Mouse (Mus musculus): Measurements from ENCODE around the gene Wbp1.

The Wbp1 gene

GRCm38 (mm10) chr6:83120930-83121862 lies at the start of gene Wbp1:
TSS of gene Wbp1 (minus strand) at chr6:83121559.
- in situ Hi-C loops (cut with MboI; ENCODE audit: low pct_unique_long_range_greater_than_20kb in 1 of 2, low sequenced_read_pairs in 2 of 2, unreplicated experiment in 1 of 2): no loop called here

GRCm38 (mm10) chr6:83171063-83171462 lies 49.7 kb upstream of the Wbp1 start:
- in situ Hi-C loops (cut with MboI; ENCODE audit: low pct_unique_long_range_greater_than_20kb in 1 of 2, low sequenced_read_pairs in 2 of 2, unreplicated experiment in 1 of 2): no loop called here

- in situ Hi-C loops (cut with MboI; ENCODE audit: low pct_unique_long_range_greater_than_20kb in 1 of 2, low sequenced_read_pairs in 2 of 2, unreplicated experiment in 1 of 2): loop anchor here (5.0 kb wide), 1 partner anchor 107 kb away; no protein-coding TSS in a partner anchor
Measured at GRCm38 (mm10) chr6:83169872-83170271, 48.5 kb upstream of the Wbp1 start.

- in situ Hi-C loops (cut with MboI; ENCODE audit: low pct_unique_long_range_greater_than_20kb in 1 of 2, low sequenced_read_pairs in 2 of 2, unreplicated experiment in 1 of 2): loop anchor here (5.0 kb wide), 1 partner anchor 111 kb away; no protein-coding TSS in a partner anchor
Measured at GRCm38 (mm10) chr6:83166243-83166630, 44.9 kb upstream of the Wbp1 start.

GRCm38 (mm10) chr6:83165607-83166242 lies 44.4 kb upstream of the Wbp1 start, which contains the start of gene Dctn1:
TSS of gene Dctn1 (plus strand) at chr6:83165920.
- in situ Hi-C loops (cut with MboI; ENCODE audit: low pct_unique_long_range_greater_than_20kb in 1 of 2, low sequenced_read_pairs in 2 of 2, unreplicated experiment in 1 of 2): loop anchor here (5.0 kb wide), 1 partner anchor 112 kb away; no protein-coding TSS in a partner anchor

GRCm38 (mm10) chr6:83165026-83165606 lies 43.8 kb upstream of the Wbp1 start:
- in situ Hi-C loops (cut with MboI; ENCODE audit: low pct_unique_long_range_greater_than_20kb in 1 of 2, low sequenced_read_pairs in 2 of 2, unreplicated experiment in 1 of 2): loop anchor here (5.0 kb wide), 1 partner anchor 112 kb away; no protein-coding TSS in a partner anchor

- in situ Hi-C loops (cut with MboI; ENCODE audit: low pct_unique_long_range_greater_than_20kb in 1 of 2, low sequenced_read_pairs in 2 of 2, unreplicated experiment in 1 of 2): no loop called here
Measured at GRCm38 (mm10) chr6:83162701-83163100, 41.3 kb upstream of the Wbp1 start.

GRCm38 (mm10) chr6:83161921-83162641 lies 40.7 kb upstream of the Wbp1 start:
- in situ Hi-C loops (cut with MboI; ENCODE audit: low pct_unique_long_range_greater_than_20kb in 1 of 2, low sequenced_read_pairs in 2 of 2, unreplicated experiment in 1 of 2): no loop called here

- in situ Hi-C loops (cut with MboI; ENCODE audit: low pct_unique_long_range_greater_than_20kb in 1 of 2, low sequenced_read_pairs in 2 of 2, unreplicated experiment in 1 of 2): no loop called here
Measured at GRCm38 (mm10) chr6:83161442-83161841, 40.1 kb upstream of the Wbp1 start.

- in situ Hi-C loops (cut with MboI; ENCODE audit: low pct_unique_long_range_greater_than_20kb in 1 of 2, low sequenced_read_pairs in 2 of 2, unreplicated experiment in 1 of 2): loop anchor here in 1 of 2 experiments (5.0 kb wide), 1 partner anchor 167 kb away; no protein-coding TSS in a partner anchor
Measured at GRCm38 (mm10) chr6:83159456-83159855, 38.1 kb upstream of the Wbp1 start.

GRCm38 (mm10) chr6:83156259-83156684 lies 34.9 kb upstream of the Wbp1 start, which contains the start of the genes Wdr54 and 1700003E16Rik:
TSS of gene Wdr54 (minus strand) at chr6:83156397.
TSS of gene 1700003E16Rik (plus strand) at chr6:83156404.
- in situ Hi-C loops (cut with MboI; ENCODE audit: low pct_unique_long_range_greater_than_20kb in 1 of 2, low sequenced_read_pairs in 2 of 2, unreplicated experiment in 1 of 2): loop anchor here in 1 of 2 experiments (5.0 kb wide), 1 partner anchor 164 kb away; no protein-coding TSS in a partner anchor

GRCm38 (mm10) chr6:83155552-83156238 lies 34.3 kb upstream of the Wbp1 start:
- in situ Hi-C loops (cut with MboI; ENCODE audit: low pct_unique_long_range_greater_than_20kb in 1 of 2, low sequenced_read_pairs in 2 of 2, unreplicated experiment in 1 of 2): loop anchor here in 1 of 2 experiments (5.0 kb wide), 1 partner anchor 163 kb away; no protein-coding TSS in a partner anchor

- in situ Hi-C loops (cut with MboI; ENCODE audit: low pct_unique_long_range_greater_than_20kb in 1 of 2, low sequenced_read_pairs in 2 of 2, unreplicated experiment in 1 of 2): no loop called here
Measured at GRCm38 (mm10) chr6:83153485-83153884, 32.1 kb upstream of the Wbp1 start.

- in situ Hi-C loops (cut with MboI; ENCODE audit: low pct_unique_long_range_greater_than_20kb in 1 of 2, low sequenced_read_pairs in 2 of 2, unreplicated experiment in 1 of 2): no loop called here
Measured at GRCm38 (mm10) chr6:83153038-83153437, 31.7 kb upstream of the Wbp1 start.

- in situ Hi-C loops (cut with MboI; ENCODE audit: low pct_unique_long_range_greater_than_20kb in 1 of 2, low sequenced_read_pairs in 2 of 2, unreplicated experiment in 1 of 2): no loop called here
Measured at GRCm38 (mm10) chr6:83151721-83152120, 30.4 kb upstream of the Wbp1 start.

GRCm38 (mm10) chr6:83147280-83147679 lies 25.9 kb upstream of the Wbp1 start:
- in situ Hi-C loops (cut with MboI; ENCODE audit: low pct_unique_long_range_greater_than_20kb in 1 of 2, low sequenced_read_pairs in 2 of 2, unreplicated experiment in 1 of 2): no loop called here

GRCm38 (mm10) chr6:83145805-83146204 lies 24.4 kb upstream of the Wbp1 start:
- in situ Hi-C loops (cut with MboI; ENCODE audit: low pct_unique_long_range_greater_than_20kb in 1 of 2, low sequenced_read_pairs in 2 of 2, unreplicated experiment in 1 of 2): no loop called here

All from mouse embryonic stem cell (cell line).